Mouse (Mus musculus): Measurements from ENCODE around the gene Ncor2. TPM values are rescaled to one million over a fixed set of nuclear protein-coding genes. Genes with fewer than 3 reads are reported as not detected.

The Ncor2 gene
- polyA plus RNA-seq, 1 experiment from 2014 or later, result 17.0 TPM

DNA sequence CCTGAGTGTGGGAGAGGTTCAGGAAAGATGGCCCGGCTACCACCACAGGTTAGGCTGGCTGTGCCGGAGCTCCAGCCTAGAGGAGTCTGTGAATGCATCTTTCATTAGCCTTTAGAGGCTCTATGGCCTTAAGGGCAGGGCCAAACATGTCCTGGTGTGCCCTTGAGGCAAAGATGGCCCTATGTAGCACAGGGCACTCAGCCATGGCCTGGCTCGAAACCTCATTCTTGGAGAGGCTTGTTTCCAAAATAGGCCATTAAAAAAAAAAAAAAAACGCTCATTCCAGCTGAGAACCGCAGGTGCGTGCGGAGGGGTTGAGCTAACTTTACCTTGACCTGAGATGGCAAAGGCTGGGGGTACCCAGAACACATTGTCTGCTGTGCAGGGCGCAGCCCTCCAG, 167.4 kb downstream of the Ncor2 start:
- 80% methylated on average over 8 of the region's 8 CpGs for WGBS
- peaks cover 57% of the 10 kb centered on the region for H3K36me3 ChIP-seq
- no peak overlapping the region for H3K27ac ChIP-seq (replicated peaks)
- H3K4me1 ChIP-seq, result peaks cover 21% of the 10 kb centered on the region
- no peaks in the 10 kb centered on the region for H3K27me3 ChIP-seq (replicated peaks)
- no peak for ATAC-seq (ENCODE audit: extremely low read depth, insufficient number of reproducible peaks, low FRiP score, low TSS enrichment)
- no peaks in the 10 kb centered on the region for H3K9me3 ChIP-seq
- H3K4me3 ChIP-seq, result no peak overlapping the region
- no peak overlapping the region for H3K9ac ChIP-seq
- H3K4me2 ChIP-seq, result no peak overlapping the region

- 92% methylated on average over 24 of the region's 24 CpGs for WGBS
- Histone ChIP-seq H3K27ac (replicated peaks) (no peak overlapping the region), H3K9ac (no peak overlapping the region), H3K4me2 (no peak overlapping the region), H3K4me3 (no peak overlapping the region), H3K27me3 (replicated peaks) (no peaks in the 10 kb centered on the region), H3K36me3 (peaks cover 52% of the 10 kb centered on the region), H3K4me1 (peaks cover 25% of the 10 kb centered on the region), H3K9me3 (no peaks in the 10 kb centered on the region)
- no peak for ATAC-seq (ENCODE audit: extremely low read depth, insufficient number of reproducible peaks, low FRiP score, low TSS enrichment)
These were observed 167.9 kb downstream of the Ncor2 start for GRCm38 (mm10) chr5:125011166-125011565.

- Histone ChIP-seq H3K27me3 (replicated peaks) (peaks cover 36% of the 10 kb centered on the region), H3K4me3 (no peak overlapping the region), H3K4me1 (peaks cover 52% of the 10 kb centered on the region), H3K9ac (peak overlapping the region; percentile 33), H3K9me3 (no peaks in the 10 kb centered on the region), H3K27ac (replicated peaks) (0 out of 2 replicates have a peak overlapping the region, but pooled peaks have one; percentile 36), H3K36me3 (peaks cover 23% of the 10 kb centered on the region), H3K4me2 (no peak overlapping the region)
- 71% methylated on average over 5 of the region's 5 CpGs for WGBS
- ATAC-seq (ENCODE audit: extremely low read depth, insufficient number of reproducible peaks, low FRiP score, low TSS enrichment), result no peak
These were observed 172.1 kb downstream of the Ncor2 start for GRCm38 (mm10) chr5:125006896-125007295.

DNA sequence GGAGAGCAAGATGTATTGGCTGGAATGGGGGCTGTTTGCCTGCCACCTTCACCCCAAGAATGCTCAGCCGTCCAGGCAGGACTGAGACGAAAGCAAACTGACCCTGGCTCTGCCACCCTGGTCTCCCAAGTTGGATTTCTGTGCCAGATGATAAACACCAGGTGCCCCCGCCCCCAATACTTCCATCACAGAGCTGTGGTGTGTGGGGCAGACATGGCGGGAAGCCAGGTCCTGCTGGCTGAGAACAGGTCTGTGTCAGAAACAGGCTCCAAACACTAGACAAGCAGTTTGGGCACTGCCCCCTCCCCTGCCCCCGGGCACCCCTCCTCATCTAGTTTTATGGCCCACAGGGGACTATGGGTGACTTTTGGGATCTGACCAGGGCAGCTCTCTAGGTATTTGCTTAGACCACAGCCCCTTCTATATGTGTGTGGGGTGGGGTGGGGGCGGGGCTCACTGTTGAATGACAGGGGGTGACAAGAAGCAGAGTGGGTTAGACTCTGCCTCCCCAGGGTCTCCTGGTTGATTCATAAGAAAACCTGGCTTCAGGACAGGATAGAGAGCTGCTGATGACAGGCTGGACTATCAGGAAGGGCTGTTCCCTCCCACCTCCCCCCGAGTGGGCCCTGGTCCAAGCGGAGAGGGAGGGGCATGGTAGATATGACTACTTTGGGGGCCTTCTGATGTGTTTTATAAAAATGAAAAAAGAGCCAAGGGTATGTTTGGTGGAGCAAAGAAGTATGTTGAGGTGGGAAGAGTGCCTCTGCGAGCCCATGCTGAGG, 173.0 kb downstream of the Ncor2 start:
- Histone ChIP-seq H3K9ac (peak overlapping the region; percentile 45; the same call in 1 of the 2 replicates), H3K9me3 (no peaks in the 10 kb centered on the region), H3K4me3 (no peak overlapping the region), H3K4me2 (peak overlapping the region; percentile 42), H3K27ac (replicated peaks) (0 out of 2 replicates have a peak overlapping the region, but pooled peaks have one; percentile 36), H3K27me3 (replicated peaks) (peaks cover 37% of the 10 kb centered on the region), H3K36me3 (peaks cover 18% of the 10 kb centered on the region), H3K4me1 (peaks cover 52% of the 10 kb centered on the region)
- WGBS, result 39% methylated on average over 9 of the region's 9 CpGs
- peak; percentile 21; the same call in 1 of the 2 replicates for ATAC-seq (ENCODE audit: extremely low read depth, insufficient number of reproducible peaks, low FRiP score, low TSS enrichment)

DNA sequence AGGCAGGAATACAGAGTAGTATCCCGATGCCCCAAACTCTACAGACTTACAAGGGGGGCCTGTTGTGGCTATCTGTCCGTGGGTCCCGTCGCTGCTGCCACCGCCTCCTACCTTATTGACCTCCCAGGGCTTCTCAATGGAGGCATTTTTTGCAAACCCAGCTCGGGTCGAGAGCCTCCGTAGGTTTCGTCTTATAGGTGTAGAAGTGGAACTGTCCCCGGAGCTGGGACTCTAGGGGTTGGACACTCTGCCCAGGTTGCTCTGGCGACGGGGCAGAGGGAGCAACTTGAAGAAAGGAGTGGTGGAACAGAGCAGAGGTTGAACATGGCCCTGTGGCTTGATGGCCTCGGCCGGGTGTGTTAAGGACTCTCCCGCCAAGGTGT, 175.2 kb downstream of the Ncor2 start:
- Histone ChIP-seq H3K9me3 (no peaks in the 10 kb centered on the region), H3K27me3 (replicated peaks) (peaks cover 37% of the 10 kb centered on the region), H3K9ac (peak overlapping the region; percentile 78), H3K4me2 (peak overlapping the region; percentile 77), H3K27ac (replicated peaks) (no peak overlapping the region), H3K36me3 (0 out of 2 replicates have a peak, but pooled peaks cover 3% of the 10 kb centered on the region), H3K4me3 (peak overlapping the region; percentile 51), H3K4me1 (peaks cover 47% of the 10 kb centered on the region)
- ATAC-seq (ENCODE audit: extremely low read depth, insufficient number of reproducible peaks, low FRiP score, low TSS enrichment), result no peak
- WGBS, result 10% methylated on average over 15 of the region's 15 CpGs

DNA sequence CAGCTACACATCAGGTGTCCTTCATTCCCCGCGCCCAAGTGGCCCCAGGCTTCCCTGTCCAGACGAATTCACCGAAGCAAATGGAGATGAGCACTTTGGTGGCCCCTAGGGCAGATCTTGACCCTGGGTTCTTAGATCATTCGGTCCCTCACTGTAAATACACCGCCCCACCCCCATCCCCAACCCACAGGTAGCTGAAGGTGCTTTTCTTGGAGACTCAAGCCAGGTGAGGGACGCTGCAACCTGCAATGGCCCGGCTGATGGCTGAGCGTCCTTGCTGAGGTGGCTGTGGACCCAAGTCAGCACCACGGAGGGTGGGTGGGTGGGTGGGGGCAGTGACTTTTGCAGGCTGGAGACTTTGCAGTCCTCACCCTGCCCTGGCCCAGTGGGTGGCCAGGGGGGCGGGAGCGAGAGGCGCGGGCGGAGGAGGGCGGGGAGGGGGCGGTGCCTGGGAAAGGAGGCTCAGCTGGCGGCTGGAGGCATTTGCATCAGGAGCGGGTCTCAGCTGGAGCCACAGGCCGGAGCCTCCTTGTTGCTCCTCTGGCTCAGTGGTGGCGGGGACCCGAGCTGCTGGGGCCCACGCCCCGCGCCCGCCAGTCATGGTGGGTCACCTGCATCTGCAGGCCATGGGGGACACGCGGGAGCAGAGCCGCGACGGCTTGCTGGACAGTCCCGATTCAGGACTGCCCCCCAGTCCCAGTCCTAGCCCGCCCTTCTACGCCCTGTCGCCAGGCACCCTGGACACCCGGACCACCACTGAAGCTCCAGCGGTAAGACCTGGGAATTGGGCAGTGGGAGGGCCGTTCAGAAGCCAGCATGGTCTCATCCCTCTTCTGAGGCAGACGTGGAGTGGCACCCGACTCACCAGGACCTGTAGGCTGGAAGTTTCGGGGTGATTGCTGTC, 175.8 kb downstream of the Ncor2 start, which contains the start of gene Rflna:
Gene Rflna (plus strand): TSS at position 253 of the 904 bp plus-strand sequence.
- 3% methylated on average over 39 of the region's 41 CpGs for WGBS

DNA sequence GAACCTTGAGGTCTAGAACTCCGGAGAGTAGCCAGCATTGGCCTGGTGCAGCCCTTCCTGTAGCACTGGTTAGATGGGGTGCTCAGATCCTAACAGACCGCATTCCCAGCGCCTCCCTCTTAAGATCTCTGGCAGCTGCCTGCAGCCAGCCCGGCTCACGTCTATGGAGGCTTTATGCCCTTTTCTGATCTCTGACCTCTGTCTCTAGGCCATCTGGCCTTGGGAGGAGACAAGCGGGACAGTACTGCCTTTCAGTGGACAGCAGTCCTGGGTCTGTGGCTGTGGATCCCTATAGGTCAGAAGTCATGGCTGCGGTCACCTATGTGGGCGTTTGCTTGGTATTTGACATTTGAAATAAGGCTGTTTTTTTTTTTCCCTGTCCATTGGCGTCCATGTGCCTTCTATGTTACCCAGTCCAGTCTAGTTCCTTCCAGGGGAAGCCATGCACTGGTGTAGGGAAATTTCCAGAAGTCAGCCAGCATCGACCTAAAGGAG, 178.2 kb downstream of the Ncor2 start:
- Histone ChIP-seq H3K27me3 (replicated peaks) (peaks cover 37% of the 10 kb centered on the region), H3K4me3 (no peak overlapping the region), H3K27ac (replicated peaks) (no peak overlapping the region), H3K4me2 (no peak overlapping the region), H3K36me3 (no peaks in the 10 kb centered on the region), H3K9me3 (no peaks in the 10 kb centered on the region), H3K4me1 (peaks cover 34% of the 10 kb centered on the region), H3K9ac (no peak overlapping the region)
- WGBS, result 77% methylated on average over 10 of the region's 10 CpGs
- no peak for ATAC-seq (ENCODE audit: extremely low read depth, insufficient number of reproducible peaks, low FRiP score, low TSS enrichment)

More for the DNA sequence above, 175.8 kb downstream of the Ncor2 start, which contains the start of gene Rflna:
- Histone ChIP-seq H3K4me3 (peak within 1 kb of the TSS; percentile 51), H3K9ac (peak within 1 kb of the TSS; percentile 78), H3K27me3 (replicated peaks) (peaks cover 37% of the 10 kb centered on the region), H3K4me1 (peaks cover 47% of the 10 kb centered on the region), H3K4me2 (peak within 1 kb of the TSS; percentile 77), H3K27ac (replicated peaks) (no peak within 1 kb of the TSS), H3K9me3 (no peaks in the 10 kb centered on the region), H3K36me3 (no peaks in the 10 kb centered on the region)
- ATAC-seq (ENCODE audit: extremely low read depth, insufficient number of reproducible peaks, low FRiP score, low TSS enrichment), result 0 out of 2 replicates have a peak, but pooled peaks have one; percentile 35

DNA sequence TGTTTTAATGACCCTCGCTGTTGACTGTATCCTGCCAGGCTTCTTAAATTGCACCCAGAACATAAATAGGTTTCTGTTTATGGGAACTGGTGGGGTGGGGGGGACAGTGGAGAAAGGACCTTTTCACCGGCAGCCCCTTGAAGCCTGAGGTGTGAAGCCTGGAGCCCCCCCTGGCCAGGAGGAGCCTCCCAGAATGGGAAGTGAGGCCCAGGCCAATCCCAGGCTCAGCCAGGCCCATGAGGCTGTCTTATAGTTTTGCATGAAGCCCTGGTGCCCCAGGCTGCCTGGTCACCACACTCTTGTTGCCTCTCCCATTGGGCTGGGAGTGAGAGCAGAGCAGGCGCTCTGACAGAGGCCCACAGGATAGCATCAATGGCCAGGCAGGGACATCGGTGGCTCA, 181.1 kb downstream of the Ncor2 start:
- Histone ChIP-seq H3K9ac (no peak overlapping the region), H3K4me1 (peaks cover 9% of the 10 kb centered on the region), H3K9me3 (no peaks in the 10 kb centered on the region), H3K27ac (replicated peaks) (no peak overlapping the region), H3K4me2 (no peak overlapping the region), H3K27me3 (replicated peaks) (peaks cover 12% of the 10 kb centered on the region), H3K4me3 (no peak overlapping the region), H3K36me3 (no peaks in the 10 kb centered on the region)
- 79% methylated on average over 4 of the region's 4 CpGs for WGBS
- no peak for ATAC-seq (ENCODE audit: extremely low read depth, insufficient number of reproducible peaks, low FRiP score, low TSS enrichment)

- WGBS, result 66% methylated on average over 6 of the region's 6 CpGs
- Histone ChIP-seq H3K9me3 (no peaks in the 10 kb centered on the region), H3K27me3 (replicated peaks) (peaks cover 5% of the 10 kb centered on the region), H3K4me2 (no peak overlapping the region), H3K4me3 (no peak overlapping the region), H3K9ac (no peak overlapping the region), H3K36me3 (no peaks in the 10 kb centered on the region), H3K4me1 (peaks cover 15% of the 10 kb centered on the region), H3K27ac (replicated peaks) (no peak overlapping the region)
- no peak for ATAC-seq (ENCODE audit: extremely low read depth, insufficient number of reproducible peaks, low FRiP score, low TSS enrichment)
These were observed 182.2 kb downstream of the Ncor2 start for GRCm38 (mm10) chr5:124996816-124997215.

DNA sequence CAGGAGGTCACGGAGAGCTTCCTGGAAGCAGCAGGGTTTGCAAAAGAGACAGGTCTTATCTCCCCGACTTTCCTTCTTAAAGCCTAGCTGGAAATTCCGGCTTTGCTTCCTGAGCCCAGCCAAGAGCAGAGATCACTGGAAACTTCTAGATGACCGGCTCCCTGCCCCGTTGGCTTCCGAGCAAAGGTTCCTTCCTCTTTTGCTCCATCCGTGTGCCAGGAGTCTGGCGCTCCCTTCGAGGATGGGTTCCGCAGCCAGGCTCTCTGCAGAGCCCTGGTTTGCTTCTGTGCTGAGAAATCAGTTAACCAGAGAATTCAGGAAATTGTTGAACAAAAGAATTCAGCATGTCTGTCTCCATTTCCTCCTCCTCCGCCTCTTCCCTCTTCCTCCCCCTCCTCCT, 186.1 kb downstream of the Ncor2 start:
- Histone ChIP-seq H3K9ac (no peak overlapping the region), H3K9me3 (no peaks in the 10 kb centered on the region), H3K4me3 (no peak overlapping the region), H3K27me3 (replicated peaks) (peaks cover 4% of the 10 kb centered on the region; the same call in 1 of the 2 replicates), H3K27ac (replicated peaks) (peak overlapping the region; percentile 62), H3K36me3 (no peaks in the 10 kb centered on the region), H3K4me1 (peaks cover 26% of the 10 kb centered on the region), H3K4me2 (no peak overlapping the region)
- 49% methylated on average over 11 of the region's 11 CpGs for WGBS
- no peak for ATAC-seq (ENCODE audit: extremely low read depth, insufficient number of reproducible peaks, low FRiP score, low TSS enrichment)

GRCm38 (mm10) chr5:124992323-124992722, 186.7 kb downstream of the Ncor2 start:
- Histone ChIP-seq H3K4me2 (no peak overlapping the region), H3K4me3 (no peak overlapping the region), H3K9ac (no peak overlapping the region), H3K4me1 (peaks cover 26% of the 10 kb centered on the region), H3K27me3 (replicated peaks) (peaks cover 4% of the 10 kb centered on the region; the same call in 1 of the 2 replicates), H3K9me3 (no peaks in the 10 kb centered on the region), H3K36me3 (no peaks in the 10 kb centered on the region), H3K27ac (replicated peaks) (peak overlapping the region; percentile 62)
- WGBS, result 73% methylated on average over 8 of the region's 8 CpGs
- no peak for ATAC-seq (ENCODE audit: extremely low read depth, insufficient number of reproducible peaks, low FRiP score, low TSS enrichment)
